ENCODE assay signal across 21 mouse cellular contexts in the genomic region with DNA sequence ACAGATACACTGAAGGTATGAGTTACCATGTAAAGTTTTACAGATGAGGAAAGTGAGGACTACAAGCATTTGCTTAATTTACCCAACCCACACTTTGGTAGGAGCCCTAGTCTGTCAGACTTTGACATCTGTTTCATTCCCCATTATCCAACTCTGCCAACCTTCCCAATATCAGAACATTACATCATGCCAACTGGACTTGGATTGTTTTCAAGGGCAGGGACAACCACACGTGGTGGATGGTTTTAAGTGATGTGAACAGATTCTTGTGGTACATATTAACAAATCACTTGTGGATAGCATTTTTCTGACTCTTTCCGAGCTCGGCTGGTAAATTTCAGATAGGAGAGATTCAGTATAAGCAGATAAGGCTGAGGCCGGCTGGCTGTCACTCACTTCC. TPM values are rescaled to one million over a fixed set of nuclear protein-coding genes. Genes with fewer than 3 reads are reported as not detected.
A peak's percentile ranks its signal among the peaks of the same experiment; 100 is the strongest.
DNase-seq lines count a peak whose midpoint lies in the region; ATAC-seq and TF ChIP-seq lines count a peak whose summit lies in the region.
"Had no signal": no experiment of that assay in that cellular context is flagged by ENCODE, and none has a peak within 500 bp of the region (broad histone marks: within the 10 kb centered on the region; RNA-seq: fewer than 3 reads in every experiment).

No protein-coding gene starts in this region.

- peak; percentile 6 to 7 for DNase-seq in cerebellum, postnatal 10 days
- DNase-seq in cerebellum, adult 9-11 months: no peak
- DNase-seq in liver, adult 2 months (ENCODE audit: extremely low read depth, low read depth, low spot score): peak; percentile 98
- DNase-seq in adrenal gland, postnatal 14 days: peak; percentile 66
- DNase-seq in ovary, postnatal 10 days (ENCODE audit: low spot score): no peak
- DNase-seq: cerebellum, adult 18-20 months; cerebellum, postnatal 14 days; embryo, embryonic 11 days; gastrocnemius, postnatal 14 days; heart, adult 2 months had no signal

- H3K79me2 ChIP-seq in liver, adult 2 months (ENCODE audit: control insufficient read depth, insufficient read depth, low read length): no peaks in the 10 kb centered on the region; the same call in 1 of the 2 replicates
- H3K79me2 ChIP-seq in myocyte (ENCODE audit: control insufficient read depth, insufficient read depth): no peaks in the 10 kb centered on the region

- 8% methylated on average over 4 of the region's 4 CpGs for WGBS in liver, adult 2 months
- 58% methylated on average over 4 of the region's 4 CpGs for WGBS in liver, embryonic 12.5 days (ENCODE audit: insufficient replicate concordance)

- no peaks in the 10 kb centered on the region for H3K36me3 ChIP-seq in liver, adult 2 months (ENCODE audit: control insufficient read depth, insufficient read depth, low read length)
- H3K36me3 ChIP-seq in liver, embryonic 12.5 days: no peaks in the 10 kb centered on the region
- H3K36me3 ChIP-seq in myocyte (ENCODE audit: control insufficient read depth, insufficient read depth): no peaks in the 10 kb centered on the region
- H3K36me3 ChIP-seq: embryonic facial prominence, embryonic 15.5 days; heart, embryonic 12.5 days; hindbrain, embryonic 15.5 days had no signal

- no peak overlapping the region for H3K4me3 ChIP-seq in liver, adult 2 months (ENCODE audit: insufficient read depth, low read depth, low read length)
- no peak overlapping the region for H3K4me3 ChIP-seq in liver, embryonic 12.5 days
- H3K4me3 ChIP-seq in myocyte: no peak overlapping the region
- H3K4me3 ChIP-seq: embryonic facial prominence, embryonic 15.5 days; erythroblast, embryonic 14.5 days; heart, adult 2 months; heart, embryonic 12.5 days; hindbrain, embryonic 15.5 days had no signal

- H3K9me3 ChIP-seq in liver, embryonic 12.5 days (replicated peaks): no peaks in the 10 kb centered on the region
- H3K9me3 ChIP-seq: embryonic facial prominence, embryonic 15.5 days; heart, embryonic 12.5 days; hindbrain, embryonic 15.5 days had no signal

- H3ac ChIP-seq in myocyte (ENCODE audit: control insufficient read depth, insufficient read length): no peak overlapping the region

- ATAC-seq in liver, embryonic 12.5 days: no peak
- ATAC-seq: activated CD4-positive, CD25-positive, alpha-beta regulatory T cell, adult 4 months; forebrain, embryonic 16.5 days; intestine, embryonic 16.5 days; Patski had no signal

- no peak for TF ChIP-seq POLR2A in liver, adult 2 months (IDR thresholded peaks at IDR 0.05; ENCODE audit: extremely low read depth, insufficient read depth, low read length)
- TF ChIP-seq POLR2A in myocyte (IDR thresholded peaks at IDR 0.05; ENCODE audit: insufficient read length, low read depth): no peak

- H3K9ac ChIP-seq in liver, adult 2 months (ENCODE audit: low read depth, low read length): no peak overlapping the region
- H3K9ac ChIP-seq in liver, embryonic 12.5 days: no peak overlapping the region
- H3K9ac ChIP-seq: embryonic facial prominence, embryonic 15.5 days; heart, embryonic 12.5 days; hindbrain, embryonic 15.5 days had no signal

- H3K4me1 ChIP-seq in liver, adult 2 months (ENCODE audit: control insufficient read depth, insufficient read depth, low read length): peaks cover 12% of the 10 kb centered on the region
- no peaks in the 10 kb centered on the region for H3K4me1 ChIP-seq in liver, embryonic 12.5 days

- H3K27me3 ChIP-seq in liver, adult 2 months (ENCODE audit: control insufficient read depth, insufficient read depth, low read length): no peaks in the 10 kb centered on the region
- peaks cover 18% of the 10 kb centered on the region for H3K27me3 ChIP-seq in liver, embryonic 12.5 days (replicated peaks)
- H3K27me3 ChIP-seq in myocyte (ENCODE audit: control insufficient read depth, insufficient read depth, insufficient read length): no peaks in the 10 kb centered on the region
- H3K27me3 ChIP-seq: CH12.LX; heart, embryonic 12.5 days; Patski had no signal

- H3K4me2 ChIP-seq in liver, embryonic 12.5 days: no peak overlapping the region
- H3K4me2 ChIP-seq in myocyte (ENCODE audit: low read depth): no peak overlapping the region
- H3K4me2 ChIP-seq: embryonic facial prominence, embryonic 15.5 days; heart, embryonic 12.5 days; hindbrain, embryonic 15.5 days had no signal

- no peak for TF ChIP-seq CTCF in liver, adult 2 months (IDR thresholded peaks at IDR 0.05; ENCODE audit: low read depth, low read length)

- 0 out of 2 replicates have a peak overlapping the region, but pooled peaks have one; percentile 27 for H3K27ac ChIP-seq in liver, adult 2 months (replicated peaks; ENCODE audit: insufficient read depth, low read depth, low read length)
- H3K27ac ChIP-seq in liver, embryonic 12.5 days: no peak overlapping the region
- H3K27ac ChIP-seq: embryonic facial prominence, embryonic 15.5 days; heart, adult 2 months; hindbrain, embryonic 15.5 days had no signal

TF ChIP-seq in myocyte, 11 proteins besides CTCF, POLR2A, EP300 and RAD21:
- TF ChIP-seq CEBPB (IDR thresholded peaks at IDR 0.05; ENCODE audit: insufficient read depth, poor library complexity, severe bottlenecking): 0 out of 2 replicates have a peak, but pooled peaks have one; percentile 39
- TF ChIP-seq TCF12 (IDR thresholded peaks at IDR 0.05; ENCODE audit: insufficient read depth, poor library complexity, severe bottlenecking): no peak
- no peak for TF ChIP-seq REST (IDR thresholded peaks at IDR 0.05; ENCODE audit: insufficient read depth, insufficient read length)
- TF ChIP-seq USF1 (IDR thresholded peaks at IDR 0.05; ENCODE audit: low read depth): peak; percentile 31
- TF ChIP-seq POLR2AphosphoS2 (IDR thresholded peaks at IDR 0.05; ENCODE audit: insufficient read length, low read depth): no peak
- no peak for TF ChIP-seq MAX (IDR thresholded peaks at IDR 0.05; ENCODE audit: low read depth)
- no peak for TF ChIP-seq TCF3 (IDR thresholded peaks at IDR 0.05; ENCODE audit: insufficient read length, low read depth)
- no peak for TF ChIP-seq SRF (IDR thresholded peaks at IDR 0.05; ENCODE audit: control insufficient read depth, insufficient read length, low read depth)
- no peak for TF ChIP-seq MYOD1 (IDR thresholded peaks at IDR 0.05; ENCODE audit: control insufficient read depth in 1 of 3, insufficient read length in 2 of 3, low read depth in 2 of 3)
- no peak for TF ChIP-seq MYOG (IDR thresholded peaks at IDR 0.05; ENCODE audit: control insufficient read depth in 1 of 3, insufficient read depth in 1 of 3, insufficient read length in 2 of 3, low read depth in 2 of 3)
- no peak for TF ChIP-seq E2F4 (IDR thresholded peaks at IDR 0.05; ENCODE audit: insufficient read depth)
TF ChIP-seq in myocyte: peak in this region for 2.

RNA-seq across cellular contexts. Expression of a gene that starts 3.7 kb away (rescaled TPM):
- 123 and 171 TPM in 2 replicates for total RNA-seq in liver, adult 2 months (2014; rRNA removed)
- 107 and 167 TPM in 2 replicates for polyA plus RNA-seq in liver, adult 2 months (2012; rRNA removed)
- 0.04 and 0.13 TPM in 2 replicates for polyA plus RNA-seq in liver, embryonic 12.5 days (2016; fragmentation: Nextera tagmentation; extraction: Ambion mirVana)
- 126 and 152 TPM in 2 replicates for total RNA-seq in adrenal gland, postnatal 14 days (2021)
- not detected for polyA plus RNA-seq in myocyte (2012; fragmentation: generic; extraction: Trizol)
- total RNA-seq: CH12.LX had no signal
- polyA plus RNA-seq: erythroblast, embryonic 14.5 days; Patski had no signal

Comparison
In these comparisons a context has a peak if more than half of its experiments do, and no peak if none do; other contexts are left out.
1. DNase-seq: peak in cerebellum, postnatal 10 days (2 of 2), liver, adult 2 months (single experiment) and adrenal gland, postnatal 14 days (single experiment); none in cerebellum, adult 9-11 months (single experiment) and ovary, postnatal 10 days (single experiment).
2. RNA of a gene that starts 3.7 kb away (polyA plus RNA-seq): 107 to 167 TPM in liver, adult 2 months; 0.04 to 0.13 TPM in liver, embryonic 12.5 days and not detected in myocyte (single experiment); every median in the first group is over 10 times any median in the second.